Mouse (Mus musculus): ENCODE results near the gene Msln. TPM values are rescaled to one million over a fixed set of nuclear protein-coding genes. Genes with fewer than 3 reads are reported as not detected.

Msln gene
- total and polyA plus RNA-seq, 3 experiments: not detected

GRCm38 (mm10) chr17:25717691-25718090 lies 36.5 kb downstream of the Msln start:
- H3K4me3 ChIP-seq (ENCODE audit: control insufficient read depth in 1 of 2, insufficient read depth in 1 of 2, low read depth in 2 of 2, low read length in 2 of 2): no peak overlapping the region
- no peaks in the 10 kb centered on the region for H3K27me3 ChIP-seq (ENCODE audit: control insufficient read depth in 1 of 2, insufficient read depth in 2 of 2, low read length in 2 of 2)
- peaks cover 0 to 10% of the 10 kb centered on the region in 2 experiments; a peak in 2 of 4 replicates for H3K4me1 ChIP-seq (ENCODE audit: control insufficient read depth in 1 of 2, insufficient read depth in 2 of 2, low read length in 2 of 2)
- H3K36me3 ChIP-seq (ENCODE audit: control insufficient read depth in 1 of 2, insufficient read depth in 2 of 2, low read length in 2 of 2): no peaks in the 10 kb centered on the region
- TF ChIP-seq MXI1 (IDR thresholded peaks at IDR 0.05; ENCODE audit: low read depth, low read length): no peak
- TF ChIP-seq CHD1 (IDR thresholded peaks at IDR 0.05; ENCODE audit: low read depth, low read length): no peak
- no peak overlapping the region for H3K27ac ChIP-seq (ENCODE audit: control insufficient read depth, low read depth, low read length)
- DNase-seq (ENCODE audit: low read depth, low spot score): no peak
- no peaks in the 10 kb centered on the region for H3K9me3 ChIP-seq (replicated peaks; ENCODE audit: insufficient read depth, low read length)
- H3K9ac ChIP-seq (ENCODE audit: control insufficient read depth, low read depth, low read length, poor library complexity, severe bottlenecking): no peak overlapping the region
- no peaks in the 10 kb centered on the region for H3K79me2 ChIP-seq (ENCODE audit: control insufficient read depth, insufficient read depth, low read length, poor library complexity)

- no peak within 1 kb of the TSS for H3K9ac ChIP-seq (ENCODE audit: control insufficient read depth, low read depth, low read length, poor library complexity, severe bottlenecking)
- H3K27ac ChIP-seq (ENCODE audit: control insufficient read depth, low read depth, low read length): no peak within 1 kb of the TSS
- TF ChIP-seq USF2 (IDR thresholded peaks at IDR 0.05; ENCODE audit: borderline replicate concordance in 1 of 2, insufficient read depth in 1 of 2, low read depth in 1 of 2, low read length in 2 of 2) (no peak), BHLHE40 (IDR thresholded peaks at IDR 0.05; ENCODE audit: borderline replicate concordance, low read depth, low read length) (no peak), MYC (IDR thresholded peaks at IDR 0.05; ENCODE audit: low read depth, low read length) (no peak), HCFC1 (IDR thresholded peaks at IDR 0.05; ENCODE audit: low read depth, low read length) (no peak), POLR2AphosphoS2 (IDR thresholded peaks at IDR 0.05; ENCODE audit: low read length) (no peak), USF1 (IDR thresholded peaks at IDR 0.05; ENCODE audit: low read depth, low read length) (no peak), POLR2A (IDR thresholded peaks at IDR 0.05; ENCODE audit: control insufficient read depth in 1 of 2, insufficient read depth in 1 of 2, low read depth in 1 of 2, low read length in 2 of 2, poor library complexity in 1 of 2) (no peak), JUND (IDR thresholded peaks at IDR 0.05; ENCODE audit: low read depth, low read length) (no peak), MAZ (IDR thresholded peaks at IDR 0.05; ENCODE audit: low read depth, low read length) (no peak), GATA1 (IDR thresholded peaks at IDR 0.05; ENCODE audit: low read depth, low read length) (no peak), ZNF384 (IDR thresholded peaks at IDR 0.05; ENCODE audit: low read depth, low read length) (no peak)
- H3K4me1 ChIP-seq (ENCODE audit: control insufficient read depth in 1 of 2, insufficient read depth in 2 of 2, low read length in 2 of 2): peaks cover 0 to 10% of the 10 kb centered on the region in 2 experiments; a peak in 2 of 4 replicates
- 0 out of 4 replicates have a peak, but pooled peaks cover 0 to 1% of the 10 kb centered on the region in 2 experiments for H3K27me3 ChIP-seq (ENCODE audit: control insufficient read depth in 1 of 2, insufficient read depth in 2 of 2, low read length in 2 of 2)
- no peak for DNase-seq (ENCODE audit: low read depth, low spot score)
- no peaks in the 10 kb centered on the region for H3K9me3 ChIP-seq (replicated peaks; ENCODE audit: insufficient read depth, low read length)
- no peaks in the 10 kb centered on the region for H3K79me2 ChIP-seq (ENCODE audit: control insufficient read depth, insufficient read depth, low read length, poor library complexity)
- no peaks in the 10 kb centered on the region for H3K36me3 ChIP-seq (ENCODE audit: control insufficient read depth in 1 of 2, insufficient read depth in 2 of 2, low read length in 2 of 2)
- no peak within 1 kb of the TSS for H3K4me3 ChIP-seq (ENCODE audit: control insufficient read depth in 1 of 2, insufficient read depth in 1 of 2, low read depth in 2 of 2, low read length in 2 of 2)
Observed at GRCm38 (mm10) chr17:25716711-25717637, 37.2 kb downstream of the Msln start, which contains the start of gene Gng13. Gng13 (plus strand) TSS chr17:25717171.
